Mouse (Mus musculus) midbrain, embryonic 13.5 days (tissue): Measurements from ENCODE around the gene Sdk1. TPM values are rescaled to one million over a fixed set of nuclear protein-coding genes. Genes with fewer than 3 reads are reported as not detected.
A peak's percentile ranks its signal among the peaks of the same experiment; 100 is the strongest.

ENCODE experiments used
- ATAC-seq: fragments of 200-750 bp; cut with Nextera tagmentation; 2 replicates; pipeline ENCODE4 v1.8.0; 2017; ENCODE audit warnings: mild to moderate bottlenecking, moderate TSS enrichment, moderate library complexity
- H3K27ac ChIP-seq: fragments of 300-500 bp; sonication (generic); 2 replicates; pipeline ENCODE4 v1.5.1; 2015; ENCODE audit warnings: inconsistent platforms, mild to moderate bottlenecking, moderate library complexity
- H3K27me3 ChIP-seq: fragments of 300-500 bp; sonication (generic); 2 replicates; pipeline ENCODE4 v1.6.1; 2015; ENCODE audit warnings: mild to moderate bottlenecking, inconsistent platforms
- H3K36me3 ChIP-seq: fragments of 300-500 bp; sonication (generic); 2 replicates; pipeline ENCODE4 v1.6.1; 2015; ENCODE audit warnings: mild to moderate bottlenecking, inconsistent platforms
- H3K4me1 ChIP-seq: fragments of 300-500 bp; sonication (generic); replicated peaks from 2 replicates; pipeline ENCODE4 v1.6.1; 2015; ENCODE audit warnings: inconsistent platforms
- H3K4me2 ChIP-seq: fragments of 300-500 bp; sonication (generic); replicated peaks from 2 replicates; pipeline ENCODE4 v1.6.1; 2015; ENCODE audit warnings: moderate library complexity, mild to moderate bottlenecking, inconsistent platforms
- H3K4me3 ChIP-seq: fragments of 300-500 bp; sonication (generic); replicated peaks from 2 replicates; pipeline ENCODE4 v1.5.1; 2015; ENCODE audit warnings: mild to moderate bottlenecking, inconsistent platforms
- H3K9ac ChIP-seq: fragments of 300-500 bp; sonication (generic); replicated peaks from 2 replicates; pipeline ENCODE4 v1.6.1; 2015; ENCODE audit warnings: mild to moderate bottlenecking, inconsistent platforms
- H3K9me3 ChIP-seq: fragments of 300-500 bp; sonication (generic); 2 replicates; pipeline ENCODE4 v1.6.1; 2016; ENCODE audit warnings: mild to moderate bottlenecking, inconsistent platforms
- WGBS: fragments of 180-500 bp; shearing (Covaris S2); methylation state at CpG from one replicate; pipeline ENCODE4 v1.1.7; 2015; 5-methylcytosine and 5-hydroxymethylcytosine counted together
- polyA plus RNA-seq: library from polyadenylated mRNA; unstranded; fragments of >200 nt; fragmentation: Nextera tagmentation; extraction: Ambion mirVana; gene quantifications from 2 replicates; pipeline ENCODE4 v1.2.1, GENCODE M21; 2015

Sdk1 gene
- polyA plus RNA-seq, 1 experiment from 2014 or later: 2.0 TPM

DNA sequence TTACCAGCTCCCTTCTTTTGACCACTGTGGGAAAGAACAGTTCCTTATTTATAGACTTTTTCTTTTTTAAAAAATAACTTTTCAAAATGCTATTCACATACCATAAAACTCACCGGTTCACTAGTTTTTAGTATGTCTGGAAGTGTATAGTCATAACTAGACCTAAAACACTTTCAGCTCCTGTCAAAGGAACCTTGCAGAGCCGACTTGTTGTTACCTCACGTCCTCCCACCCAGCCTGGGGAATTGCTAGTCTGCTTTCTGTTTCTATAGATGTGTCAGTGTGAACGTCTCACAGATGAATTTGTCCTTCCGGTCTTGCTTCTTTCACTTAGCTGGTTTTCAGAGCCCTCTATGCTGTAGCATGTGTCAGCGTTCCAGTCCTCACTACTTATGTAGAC is 35.8 kb downstream of the Sdk1 start:
- 93% methylated on average over 6 of the region's 6 CpGs for WGBS
- Histone ChIP-seq H3K9me3 (no peaks in the 10 kb centered on the region), H3K4me1 (no peaks in the 10 kb centered on the region), H3K9ac (no peak overlapping the region), H3K4me3 (no peak overlapping the region), H3K4me2 (no peak overlapping the region), H3K36me3 (no peaks in the 10 kb centered on the region), H3K27ac (no peak overlapping the region), H3K27me3 (no peaks in the 10 kb centered on the region)
- ATAC-seq: no peak

DNA sequence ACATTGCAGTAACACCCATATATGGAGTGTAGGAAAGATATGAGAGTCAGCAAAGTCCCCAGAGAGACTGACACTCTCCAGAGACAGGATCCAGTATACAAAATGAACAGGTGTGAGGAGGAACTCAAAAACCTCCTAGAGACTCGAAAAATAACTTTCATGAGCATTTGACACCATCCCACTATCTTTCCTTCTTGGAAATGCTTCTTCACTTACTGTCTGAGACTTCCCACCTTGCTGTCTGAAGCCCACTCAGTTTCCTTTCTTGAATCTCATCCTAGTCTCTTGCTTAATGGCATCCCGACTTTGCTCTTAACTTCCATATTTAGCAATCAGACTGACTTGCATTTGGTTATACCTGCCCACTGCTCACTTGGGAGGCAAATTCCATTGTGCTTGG is 40.5 kb downstream of the Sdk1 start:
- no peaks in the 10 kb centered on the region for H3K9me3 ChIP-seq
- 78% methylated on average over 2 of the region's 2 CpGs for WGBS
- no peak overlapping the region for H3K9ac ChIP-seq
- no peak overlapping the region for H3K4me3 ChIP-seq
- H3K27ac ChIP-seq: no peak overlapping the region
- H3K27me3 ChIP-seq: no peaks in the 10 kb centered on the region
- H3K4me2 ChIP-seq: no peak overlapping the region
- no peaks in the 10 kb centered on the region for H3K36me3 ChIP-seq
- no peaks in the 10 kb centered on the region for H3K4me1 ChIP-seq
- no peak for ATAC-seq

DNA sequence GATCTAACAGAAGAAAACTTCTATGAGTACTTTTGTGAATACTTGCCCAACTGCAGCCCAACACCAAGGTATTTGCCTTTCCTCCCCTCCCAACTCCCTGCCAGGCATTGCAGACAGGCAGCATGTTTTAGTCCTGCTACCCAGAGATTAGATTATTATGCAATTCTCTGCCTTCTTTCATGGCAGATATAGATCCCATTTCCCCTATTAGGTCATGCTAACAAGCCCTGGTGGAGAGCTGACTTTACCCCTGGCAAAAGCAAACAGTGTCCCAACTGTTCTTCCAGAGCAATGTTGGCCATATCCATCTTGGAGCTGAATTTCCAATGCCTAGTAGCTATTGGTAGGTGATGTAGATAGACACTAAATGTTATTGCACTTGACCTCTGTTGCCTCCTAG is 48.3 kb downstream of the Sdk1 start:
- Histone ChIP-seq H3K9ac (no peak overlapping the region), H3K27ac (no peak overlapping the region), H3K4me2 (no peak overlapping the region), H3K4me1 (no peaks in the 10 kb centered on the region), H3K36me3 (no peaks in the 10 kb centered on the region), H3K9me3 (no peaks in the 10 kb centered on the region), H3K27me3 (no peaks in the 10 kb centered on the region), H3K4me3 (no peak overlapping the region)
- no peak for ATAC-seq

DNA sequence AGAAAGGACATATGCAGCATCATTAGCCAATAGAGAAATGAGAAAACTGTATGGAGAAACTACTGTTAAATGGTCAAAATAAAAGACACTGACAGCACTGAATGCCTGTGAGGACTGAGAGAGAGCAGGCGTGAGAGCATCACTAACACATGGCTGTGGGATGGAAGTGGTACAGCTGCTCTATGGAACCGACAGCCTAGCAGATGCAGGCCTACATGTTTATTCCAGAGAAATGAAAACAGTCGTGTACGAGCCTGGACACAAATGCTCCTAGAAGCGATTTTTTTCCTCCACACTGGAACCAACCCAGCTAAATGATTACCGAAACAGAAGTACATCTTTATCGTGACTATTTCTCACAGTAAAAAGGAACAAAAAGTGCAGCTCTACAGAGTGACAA is 54.0 kb downstream of the Sdk1 start:
- H3K27ac ChIP-seq: no peak overlapping the region
- H3K9me3 ChIP-seq: no peaks in the 10 kb centered on the region
- H3K4me3 ChIP-seq: no peak overlapping the region
- H3K27me3 ChIP-seq: no peaks in the 10 kb centered on the region
- no peaks in the 10 kb centered on the region for H3K4me1 ChIP-seq
- WGBS: 92% methylated on average over 7 of the region's 7 CpGs
- H3K9ac ChIP-seq: no peak overlapping the region
- H3K4me2 ChIP-seq: no peak overlapping the region
- no peaks in the 10 kb centered on the region for H3K36me3 ChIP-seq
- no peak for ATAC-seq

DNA sequence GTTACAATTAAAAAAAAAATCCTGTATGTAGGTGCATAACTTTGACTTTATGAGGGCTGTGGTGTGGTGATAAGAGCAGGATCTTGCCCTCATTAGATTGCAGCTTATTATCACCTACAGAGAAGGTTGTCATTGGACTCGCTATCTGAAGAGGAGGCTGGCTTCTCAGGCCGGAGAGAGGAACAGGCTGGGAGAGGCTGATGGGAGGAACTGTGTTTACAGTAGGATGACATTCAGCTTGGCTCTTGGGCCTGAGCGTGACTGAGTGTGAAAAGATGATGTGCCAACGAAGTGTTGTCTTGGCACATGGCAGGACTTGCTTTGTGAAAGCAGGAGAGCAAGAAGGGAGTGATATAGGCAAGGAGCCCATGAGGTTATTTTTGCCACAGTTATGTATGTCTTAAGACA is 61.0 kb downstream of the Sdk1 start:
- no peak overlapping the region for H3K4me3 ChIP-seq
- no peaks in the 10 kb centered on the region for H3K36me3 ChIP-seq
- H3K4me2 ChIP-seq: no peak overlapping the region
- no peak overlapping the region for H3K9ac ChIP-seq
- no peak for ATAC-seq
- no peaks in the 10 kb centered on the region for H3K27me3 ChIP-seq
- 79% methylated on average over 4 of the region's 4 CpGs for WGBS
- no peak overlapping the region for H3K27ac ChIP-seq
- no peaks in the 10 kb centered on the region for H3K9me3 ChIP-seq
- H3K4me1 ChIP-seq: no peaks in the 10 kb centered on the region

DNA sequence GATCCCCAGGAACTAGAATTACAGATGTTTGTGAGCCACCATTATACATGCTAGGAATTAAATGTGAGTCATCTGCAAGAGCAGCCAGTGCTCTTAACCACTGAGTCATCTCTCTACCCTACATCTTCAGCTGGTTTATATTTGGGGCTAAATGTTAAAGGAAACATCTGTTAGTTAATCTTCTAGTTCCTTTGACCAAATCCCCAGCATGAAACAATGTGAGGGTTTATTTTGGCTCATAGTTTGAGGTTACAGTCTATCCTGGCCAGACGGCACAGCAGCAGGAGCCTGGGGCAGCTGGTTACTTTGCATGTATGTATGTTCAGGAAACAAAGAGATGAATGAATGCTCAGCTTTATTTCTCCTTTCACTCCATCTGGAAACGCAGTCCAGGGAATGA is 62.5 kb downstream of the Sdk1 start:
- H3K36me3 ChIP-seq: no peaks in the 10 kb centered on the region
- ATAC-seq: no peak

DNA sequence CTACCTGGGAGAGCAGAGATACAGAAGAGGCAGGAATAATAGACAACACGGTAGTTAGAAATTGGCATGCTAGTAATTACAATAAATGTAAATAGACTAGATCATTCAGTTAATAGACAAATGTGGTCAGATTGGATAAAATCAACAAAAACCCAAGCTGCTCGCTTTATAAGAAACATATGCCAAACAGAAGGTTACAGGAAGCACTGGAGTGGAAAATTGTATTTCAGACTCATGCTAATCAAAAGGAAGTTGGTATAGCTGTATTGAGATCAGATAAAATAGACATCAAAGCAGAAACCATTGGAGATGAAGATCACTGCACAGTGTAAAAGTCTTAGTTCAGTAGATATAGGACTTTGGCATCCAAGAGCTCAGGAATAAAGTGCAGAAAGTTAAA is 63.4 kb downstream of the Sdk1 start:
- Histone ChIP-seq H3K4me2 (no peak overlapping the region), H3K27me3 (no peaks in the 10 kb centered on the region), H3K4me1 (no peaks in the 10 kb centered on the region), H3K27ac (no peak overlapping the region), H3K9ac (no peak overlapping the region), H3K9me3 (no peaks in the 10 kb centered on the region), H3K4me3 (no peak overlapping the region), H3K36me3 (no peaks in the 10 kb centered on the region)
- WGBS: 66% methylated on average over 2 of the region's 2 CpGs
- no peak for ATAC-seq

More for the DNA sequence above, 62.5 kb downstream of the Sdk1 start:
- H3K4me1 ChIP-seq: no peaks in the 10 kb centered on the region
- WGBS: 66% methylated on average over 2 of the region's 2 CpGs
- H3K27me3 ChIP-seq: no peaks in the 10 kb centered on the region
- no peak overlapping the region for H3K27ac ChIP-seq
- no peak overlapping the region for H3K4me2 ChIP-seq
- H3K9me3 ChIP-seq: no peaks in the 10 kb centered on the region
- no peak overlapping the region for H3K4me3 ChIP-seq
- H3K9ac ChIP-seq: no peak overlapping the region

DNA sequence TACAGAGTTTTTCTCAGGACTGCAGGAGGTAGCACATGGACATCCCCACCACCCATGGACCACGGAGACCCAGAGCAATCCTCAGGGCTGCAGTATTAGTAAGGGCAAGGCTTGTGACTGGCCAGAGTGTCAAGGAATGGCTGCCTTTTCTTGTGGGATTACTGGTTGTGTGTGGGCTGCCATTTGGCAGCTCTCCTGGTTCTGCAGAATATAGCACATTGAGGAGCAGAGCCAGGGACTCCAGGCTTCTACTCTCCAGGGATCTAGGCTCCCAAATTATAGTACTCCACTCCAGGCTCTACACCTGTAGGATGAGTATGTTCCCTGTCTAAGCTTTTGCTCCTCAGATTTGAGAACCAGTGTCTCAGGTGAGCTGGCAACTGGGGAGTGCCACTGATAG is 69.4 kb downstream of the Sdk1 start:
- no peak overlapping the region for H3K4me2 ChIP-seq
- no peaks in the 10 kb centered on the region for H3K4me1 ChIP-seq
- no peak overlapping the region for H3K4me3 ChIP-seq
- no peak for ATAC-seq
- H3K27me3 ChIP-seq: no peaks in the 10 kb centered on the region
- no peaks in the 10 kb centered on the region for H3K36me3 ChIP-seq
- no peak overlapping the region for H3K9ac ChIP-seq
- H3K9me3 ChIP-seq: no peaks in the 10 kb centered on the region
- WGBS: 70% methylated on average over 1 of the region's 1 CpGs
- H3K27ac ChIP-seq: no peak overlapping the region

DNA sequence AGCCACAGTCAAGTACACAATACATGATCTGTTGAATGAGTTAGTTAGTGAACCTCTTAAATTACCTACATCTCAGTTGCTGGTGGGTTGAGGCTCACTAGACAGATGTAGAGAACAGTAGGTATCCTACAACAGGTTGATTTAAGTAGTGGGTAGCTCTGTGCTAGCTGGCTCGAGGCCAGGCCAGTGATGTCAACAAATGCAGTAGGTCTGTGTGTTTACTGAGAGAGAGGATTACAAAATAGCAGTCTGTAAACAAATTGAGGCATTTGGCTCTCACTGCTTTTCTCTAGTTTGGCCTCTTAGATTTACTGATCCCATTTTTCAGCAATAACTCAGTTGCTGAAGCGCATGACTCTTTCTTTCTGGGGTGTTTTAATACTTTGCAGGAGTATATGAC is 70.5 kb downstream of the Sdk1 start:
- Histone ChIP-seq H3K27ac (no peak overlapping the region), H3K4me3 (no peak overlapping the region), H3K36me3 (no peaks in the 10 kb centered on the region), H3K27me3 (no peaks in the 10 kb centered on the region), H3K4me1 (no peaks in the 10 kb centered on the region; the same call in 1 of the 2 replicates), H3K9ac (no peak overlapping the region), H3K4me2 (no peak overlapping the region), H3K9me3 (no peaks in the 10 kb centered on the region)
- no peak for ATAC-seq
- WGBS: 77% methylated on average over 2 of the region's 2 CpGs

DNA sequence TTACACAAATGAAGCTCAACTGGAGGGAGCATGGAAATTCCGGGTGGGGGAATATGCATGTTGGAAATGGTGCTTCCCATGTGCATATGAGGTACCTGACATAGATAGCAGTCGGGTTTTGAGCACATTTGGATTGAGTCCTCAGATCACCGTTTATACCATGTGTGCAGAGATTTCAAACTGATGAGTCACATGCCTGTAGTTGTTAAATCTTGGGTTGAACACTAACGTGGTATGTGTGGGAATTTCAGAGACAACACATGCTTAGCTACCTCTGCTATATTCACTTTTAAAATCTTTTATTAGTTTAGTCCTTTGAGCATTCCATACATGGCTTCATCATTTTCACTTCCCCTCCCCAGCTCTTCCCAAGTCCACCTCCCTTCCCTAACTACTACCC is 71.0 kb downstream of the Sdk1 start:
- no peak for ATAC-seq

DNA sequence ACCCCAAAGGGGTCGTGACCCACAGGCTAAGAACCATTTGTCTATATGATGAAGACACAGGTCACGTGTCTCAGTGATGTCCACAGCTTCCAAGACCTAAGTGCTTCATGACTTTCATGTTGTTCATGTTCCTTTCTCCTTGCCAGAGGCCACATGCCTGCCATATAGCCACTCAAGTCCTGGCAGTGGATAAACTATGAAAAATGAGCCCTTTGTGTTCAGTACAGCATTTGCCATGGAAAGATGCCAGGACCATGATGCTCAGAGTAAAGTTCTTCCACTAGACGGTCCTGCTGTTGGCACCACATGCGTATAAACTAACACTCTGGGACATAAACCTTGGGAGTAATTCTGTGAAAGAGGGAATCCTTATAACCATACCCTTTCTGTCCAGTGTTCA is 75.8 kb downstream of the Sdk1 start:
- H3K4me1 ChIP-seq: no peaks in the 10 kb centered on the region; the same call in 1 of the 2 replicates
- ATAC-seq: no peak
- H3K27ac ChIP-seq: no peak overlapping the region
- H3K27me3 ChIP-seq: no peaks in the 10 kb centered on the region
- no peak overlapping the region for H3K4me3 ChIP-seq
- 93% methylated on average over 4 of the region's 4 CpGs for WGBS
- H3K36me3 ChIP-seq: no peaks in the 10 kb centered on the region
- H3K9ac ChIP-seq: no peak overlapping the region
- H3K4me2 ChIP-seq: no peak overlapping the region
- H3K9me3 ChIP-seq: no peaks in the 10 kb centered on the region

More for the DNA sequence above, 71.0 kb downstream of the Sdk1 start:
- no peaks in the 10 kb centered on the region for H3K36me3 ChIP-seq
- WGBS: 89% methylated on average over 4 of the region's 4 CpGs
- H3K4me1 ChIP-seq: no peaks in the 10 kb centered on the region; the same call in 1 of the 2 replicates
- no peak overlapping the region for H3K4me3 ChIP-seq
- no peak overlapping the region for H3K9ac ChIP-seq
- no peak overlapping the region for H3K4me2 ChIP-seq
- H3K27ac ChIP-seq: no peak overlapping the region
- H3K27me3 ChIP-seq: no peaks in the 10 kb centered on the region
- H3K9me3 ChIP-seq: no peaks in the 10 kb centered on the region

DNA sequence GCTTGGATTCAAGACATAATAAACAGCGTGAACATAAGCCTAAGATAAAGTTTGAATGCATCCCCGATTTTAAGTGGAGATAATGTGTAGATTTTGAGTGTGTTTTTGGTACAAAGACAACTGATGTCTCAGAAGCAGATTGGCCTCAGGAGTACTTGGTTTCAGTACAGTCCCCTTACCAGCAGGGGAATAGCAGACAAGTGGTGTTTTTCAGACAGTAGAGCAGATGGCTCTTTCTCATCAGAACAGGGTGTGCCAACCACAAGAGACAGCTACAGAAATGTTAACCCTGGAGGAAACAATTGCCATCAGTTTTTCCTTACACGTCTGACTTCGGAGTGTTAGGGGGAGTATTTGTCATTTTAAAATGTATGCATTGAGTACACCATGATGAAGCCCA is 83.6 kb downstream of the Sdk1 start:
- no peaks in the 10 kb centered on the region for H3K27me3 ChIP-seq
- no peak overlapping the region for H3K4me2 ChIP-seq
- H3K4me3 ChIP-seq: no peak overlapping the region
- no peaks in the 10 kb centered on the region for H3K36me3 ChIP-seq
- H3K27ac ChIP-seq: no peak overlapping the region
- H3K9me3 ChIP-seq: no peaks in the 10 kb centered on the region
- ATAC-seq: no peak
- 87% methylated on average over 4 of the region's 4 CpGs for WGBS
- no peaks in the 10 kb centered on the region for H3K4me1 ChIP-seq
- H3K9ac ChIP-seq: no peak overlapping the region

DNA sequence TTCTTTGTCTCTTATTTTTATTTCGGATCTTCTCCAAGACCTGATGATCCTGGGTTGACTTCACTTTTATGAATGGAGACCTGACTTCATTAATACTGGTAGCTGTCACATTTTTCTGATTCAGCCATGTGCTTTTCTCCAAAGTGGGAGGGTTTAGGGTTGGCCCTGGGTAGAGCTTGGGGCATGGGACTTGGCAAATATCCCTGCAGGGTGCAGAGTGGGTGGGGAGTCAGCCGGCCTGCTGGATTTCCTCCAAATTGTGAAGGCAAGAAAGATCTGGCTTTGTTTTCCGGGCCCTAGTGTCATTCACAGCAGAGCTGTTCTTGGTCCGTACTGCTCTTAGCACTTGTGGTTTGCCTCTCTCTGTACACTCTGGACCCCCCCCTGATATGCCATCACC is 103.1 kb downstream of the Sdk1 start:
- H3K27ac ChIP-seq: 0 out of 2 replicates have a peak overlapping the region, but pooled peaks have one; percentile 5
- no peaks in the 10 kb centered on the region for H3K27me3 ChIP-seq
- WGBS: 69% methylated on average over 4 of the region's 4 CpGs
- ATAC-seq: no peak
- H3K9ac ChIP-seq: no peak overlapping the region
- H3K4me1 ChIP-seq: peaks cover 9% of the 10 kb centered on the region
- H3K4me3 ChIP-seq: no peak overlapping the region
- no peaks in the 10 kb centered on the region for H3K9me3 ChIP-seq
- H3K36me3 ChIP-seq: no peaks in the 10 kb centered on the region
- H3K4me2 ChIP-seq: no peak overlapping the region
